Mouse (Mus musculus): ENCODE results near the gene Defb25.
"Not testable (repeated sequence)": the region's sequence is repeated elsewhere in the genome, so short reads cannot be mapped to it uniquely, and the experiment has no call there.

GRCm38 (mm10) chr2:152666191-152666590 lies 43.3 kb upstream of the Defb25 start:
- TF ChIP-seq CTCF, EP300 (IDR thresholded peaks at IDR 0.05): not testable (repeated sequence)

All from lung, postnatal 0 days (tissue).